Mouse (Mus musculus): ENCODE data around the gene Gemin8. TPM values are rescaled to one million over a fixed set of nuclear protein-coding genes. Genes with fewer than 3 reads are reported as not detected.

Gene Gemin8
- polyA plus RNA-seq, 1 experiment from 2014 or later: 10.8 TPM

GRCm38 (mm10) chrX:166185327-166185913 lies 15.2 kb downstream of the Gemin8 start:
- WGBS: 91% methylated on average over 9 of the region's 9 CpGs
- H3K27me3 ChIP-seq: no peaks in the 10 kb centered on the region; the same call in 1 of the 2 replicates
- no peak overlapping the region for H3K27ac ChIP-seq (replicated peaks)
- no peak overlapping the region for H3K4me2 ChIP-seq
- H3K9ac ChIP-seq: no peak overlapping the region
- no peak for ATAC-seq (ENCODE audit: low read depth)
- H3K4me3 ChIP-seq: no peak overlapping the region
- H3K4me1 ChIP-seq (replicated peaks): no peaks in the 10 kb centered on the region
- no peaks in the 10 kb centered on the region for H3K9me3 ChIP-seq
- no peaks in the 10 kb centered on the region for H3K36me3 ChIP-seq

GRCm38 (mm10) chrX:166187803-166188202 lies 17.5 kb downstream of the Gemin8 start:
- H3K4me3 ChIP-seq: no peak overlapping the region
- 71% methylated on average over 1 of the region's 1 CpGs for WGBS
- no peak overlapping the region for H3K4me2 ChIP-seq
- ATAC-seq (ENCODE audit: low read depth): no peak
- no peaks in the 10 kb centered on the region; the same call in 1 of the 2 replicates for H3K27me3 ChIP-seq
- no peaks in the 10 kb centered on the region for H3K36me3 ChIP-seq
- no peaks in the 10 kb centered on the region for H3K4me1 ChIP-seq (replicated peaks)
- H3K9ac ChIP-seq: no peak overlapping the region
- no peak overlapping the region for H3K27ac ChIP-seq (replicated peaks)
- H3K9me3 ChIP-seq: no peaks in the 10 kb centered on the region

- Histone ChIP-seq H3K9ac (no peak overlapping the region), H3K9me3 (no peaks in the 10 kb centered on the region)
- ATAC-seq (ENCODE audit: low read depth): no peak
Measured at GRCm38 (mm10) chrX:166196327-166196726, 26.1 kb downstream of the Gemin8 start.

DNA sequence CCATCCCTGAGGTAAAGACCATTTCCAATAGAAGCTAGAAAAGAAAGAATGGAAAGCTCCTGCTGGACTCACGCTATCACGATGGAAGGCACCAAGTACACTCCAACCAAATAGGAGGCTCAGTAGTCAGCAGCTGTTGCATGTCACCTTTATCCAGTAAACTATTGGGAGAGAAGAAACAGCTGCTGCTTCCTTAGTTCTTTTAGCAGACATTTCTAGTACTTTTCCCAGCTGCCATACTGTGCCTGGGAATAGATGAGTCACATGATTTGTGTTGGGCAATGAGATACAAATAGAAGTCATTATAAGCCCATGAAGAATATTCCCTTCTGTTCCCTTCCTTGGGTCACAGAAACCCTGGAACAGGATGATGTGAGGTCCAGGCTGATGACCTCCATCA lies 28.0 kb downstream of the Gemin8 start:
- no peaks in the 10 kb centered on the region; the same call in 1 of the 2 replicates for H3K27me3 ChIP-seq
- no peak overlapping the region for H3K9ac ChIP-seq
- no peak overlapping the region for H3K4me2 ChIP-seq
- no peaks in the 10 kb centered on the region for H3K36me3 ChIP-seq
- 93% methylated on average over 2 of the region's 2 CpGs for WGBS
- ATAC-seq (ENCODE audit: low read depth): no peak
- H3K27ac ChIP-seq (replicated peaks): no peak overlapping the region
- H3K4me1 ChIP-seq (replicated peaks): no peaks in the 10 kb centered on the region
- H3K4me3 ChIP-seq: no peak overlapping the region
- H3K9me3 ChIP-seq: no peaks in the 10 kb centered on the region

More at GRCm38 (mm10) chrX:166196327-166196726, 26.1 kb downstream of the Gemin8 start:
- H3K4me1 ChIP-seq (replicated peaks): no peaks in the 10 kb centered on the region
- no peaks in the 10 kb centered on the region; the same call in 1 of the 2 replicates for H3K27me3 ChIP-seq
- H3K4me2 ChIP-seq: no peak overlapping the region
- no peaks in the 10 kb centered on the region for H3K36me3 ChIP-seq
- no peak overlapping the region for H3K4me3 ChIP-seq
- H3K27ac ChIP-seq (replicated peaks): no peak overlapping the region

DNA sequence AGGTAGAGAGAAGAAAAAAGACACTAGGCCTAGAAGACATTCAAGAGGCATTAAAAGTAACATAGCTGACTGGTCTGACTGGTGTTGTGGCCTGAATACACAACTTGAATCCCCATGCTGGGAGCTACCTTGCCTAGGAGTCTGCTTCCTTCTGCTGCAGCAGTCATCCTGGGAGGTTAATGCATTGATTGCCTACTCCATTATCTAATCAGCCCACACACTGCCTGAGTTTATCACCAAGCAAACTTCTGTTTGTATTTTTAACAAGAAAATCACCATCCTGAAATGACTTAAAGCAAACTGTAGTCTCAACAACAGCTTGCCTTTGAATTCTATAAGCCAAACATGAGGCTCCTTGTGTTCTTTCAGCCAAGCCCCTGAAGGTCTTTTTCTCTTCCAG lies 29.6 kb downstream of the Gemin8 start:
- Histone ChIP-seq H3K9ac (no peak overlapping the region), H3K36me3 (no peaks in the 10 kb centered on the region), H3K4me3 (no peak overlapping the region)

DNA sequence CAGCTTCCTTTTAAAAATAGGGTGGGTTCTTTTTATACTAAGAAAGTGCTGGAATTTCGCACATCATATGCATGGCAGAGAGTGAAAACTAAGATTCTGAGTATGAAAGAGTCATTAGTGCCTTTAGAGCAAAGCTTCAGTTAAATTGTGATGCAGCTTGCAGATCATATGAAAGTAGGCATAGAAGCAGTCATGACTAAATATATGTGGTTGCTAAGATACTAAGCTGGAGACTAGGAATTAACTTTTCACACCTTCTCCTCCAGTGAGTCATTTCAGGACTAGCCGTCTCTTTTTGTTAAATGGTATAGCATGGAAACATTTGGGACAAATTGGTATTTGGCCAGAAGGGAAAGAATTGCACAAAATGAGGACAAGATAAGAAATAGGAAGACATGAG lies 44.3 kb downstream of the Gemin8 start:
- Histone ChIP-seq H3K4me2 (no peak overlapping the region), H3K9ac (no peak overlapping the region), H3K9me3 (no peaks in the 10 kb centered on the region), H3K36me3 (no peaks in the 10 kb centered on the region), H3K27me3 (peaks cover 43% of the 10 kb centered on the region), H3K4me3 (no peak overlapping the region), H3K27ac (replicated peaks) (no peak overlapping the region), H3K4me1 (replicated peaks) (no peaks in the 10 kb centered on the region)
- ATAC-seq (ENCODE audit: low read depth): no peak
- 80% methylated on average over 2 of the region's 2 CpGs for WGBS

More for the DNA sequence above, 29.6 kb downstream of the Gemin8 start:
- H3K27ac ChIP-seq (replicated peaks): no peak overlapping the region
- ATAC-seq (ENCODE audit: low read depth): no peak
- no peak overlapping the region for H3K4me2 ChIP-seq
- no peaks in the 10 kb centered on the region; the same call in 1 of the 2 replicates for H3K27me3 ChIP-seq
- H3K9me3 ChIP-seq: no peaks in the 10 kb centered on the region
- H3K4me1 ChIP-seq (replicated peaks): no peaks in the 10 kb centered on the region

GRCm38 (mm10) chrX:166216248-166216647 lies 46.0 kb downstream of the Gemin8 start:
- ATAC-seq (ENCODE audit: low read depth): peak; percentile 56; the same call in 1 of the 2 replicates

DNA sequence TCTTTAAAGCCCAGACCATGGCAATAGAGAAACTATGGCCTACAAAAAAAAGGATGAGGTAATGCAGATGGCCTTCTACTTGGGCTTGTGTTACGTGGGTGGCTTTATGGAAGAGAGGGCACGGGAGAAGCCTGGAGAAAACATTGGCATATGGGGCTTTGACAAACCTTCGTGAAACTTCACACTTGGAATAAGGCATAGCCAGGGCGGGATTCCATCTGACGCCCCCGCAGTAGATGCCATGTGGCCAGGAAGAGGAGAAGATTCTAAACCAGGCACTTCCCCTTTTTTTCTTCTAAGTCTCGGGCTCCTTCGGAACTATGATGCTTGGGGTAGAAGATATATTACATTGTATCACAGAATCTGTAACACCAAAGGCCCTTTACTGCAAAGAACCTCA lies 46.5 kb downstream of the Gemin8 start:
- Histone ChIP-seq H3K27me3 (peaks cover 40% of the 10 kb centered on the region), H3K4me3 (no peak overlapping the region), H3K4me1 (replicated peaks) (no peaks in the 10 kb centered on the region), H3K4me2 (no peak overlapping the region), H3K36me3 (no peaks in the 10 kb centered on the region), H3K27ac (replicated peaks) (no peak overlapping the region), H3K9ac (no peak overlapping the region), H3K9me3 (no peaks in the 10 kb centered on the region)
- 83% methylated on average over 8 of the region's 8 CpGs for WGBS
- ATAC-seq (ENCODE audit: low read depth): no peak

More at GRCm38 (mm10) chrX:166216248-166216647, 46.0 kb downstream of the Gemin8 start:
- H3K4me1 ChIP-seq (replicated peaks): no peaks in the 10 kb centered on the region
- no peaks in the 10 kb centered on the region for H3K36me3 ChIP-seq
- no peak overlapping the region for H3K4me2 ChIP-seq
- 48% methylated on average over 6 of the region's 6 CpGs for WGBS
- no peak overlapping the region for H3K9ac ChIP-seq
- H3K27ac ChIP-seq (replicated peaks): no peak overlapping the region
- no peaks in the 10 kb centered on the region for H3K9me3 ChIP-seq
- no peak overlapping the region for H3K4me3 ChIP-seq
- H3K27me3 ChIP-seq: peaks cover 40% of the 10 kb centered on the region

DNA sequence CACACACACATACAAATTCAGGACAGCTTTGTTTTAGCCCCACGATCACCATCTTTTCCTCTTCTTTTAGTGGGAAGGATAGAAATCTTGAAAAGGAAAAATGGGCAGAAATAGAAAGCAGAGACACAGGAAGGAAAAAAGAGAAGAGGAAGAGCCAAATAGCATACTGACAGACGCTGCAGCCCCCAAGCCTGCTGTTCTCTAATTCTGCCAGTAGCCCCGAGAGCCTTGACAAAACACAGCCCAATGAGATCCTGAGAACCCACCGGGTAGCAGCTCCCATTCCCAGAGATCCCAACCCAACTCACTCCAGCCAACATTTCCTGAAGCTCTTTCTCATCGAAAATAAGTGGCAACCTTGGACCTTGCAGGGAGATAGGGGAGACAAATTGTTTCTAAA lies 49.1 kb downstream of the Gemin8 start:
- Histone ChIP-seq H3K36me3 (no peaks in the 10 kb centered on the region), H3K4me2 (no peak overlapping the region), H3K27ac (replicated peaks) (no peak overlapping the region), H3K9me3 (no peaks in the 10 kb centered on the region), H3K27me3 (peaks cover 38% of the 10 kb centered on the region), H3K4me1 (replicated peaks) (no peaks in the 10 kb centered on the region), H3K4me3 (no peak overlapping the region), H3K9ac (no peak overlapping the region)
- 81% methylated on average over 5 of the region's 5 CpGs for WGBS
- ATAC-seq (ENCODE audit: low read depth): no peak

GRCm38 (mm10) chrX:166226856-166227255 lies 56.6 kb downstream of the Gemin8 start:
- no peaks in the 10 kb centered on the region for H3K9me3 ChIP-seq
- no peak overlapping the region for H3K4me3 ChIP-seq
- no peak overlapping the region for H3K4me2 ChIP-seq
- no peaks in the 10 kb centered on the region for H3K4me1 ChIP-seq (replicated peaks)
- no peak overlapping the region for H3K27ac ChIP-seq (replicated peaks)
- no peak overlapping the region for H3K9ac ChIP-seq
- WGBS: 76% methylated on average over 5 of the region's 5 CpGs
- no peak for ATAC-seq (ENCODE audit: low read depth)
- no peaks in the 10 kb centered on the region for H3K36me3 ChIP-seq
- peaks cover 25% of the 10 kb centered on the region for H3K27me3 ChIP-seq

- Histone ChIP-seq H3K27ac (replicated peaks) (no peak overlapping the region), H3K27me3 (peaks cover 26% of the 10 kb centered on the region)
- WGBS: 81% methylated on average over 3 of the region's 3 CpGs
Measured at GRCm38 (mm10) chrX:166229750-166230149, 59.5 kb downstream of the Gemin8 start.

GRCm38 (mm10) chrX:166230515-166231267 lies 60.4 kb downstream of the Gemin8 start:
- Histone ChIP-seq H3K27ac (replicated peaks) (no peak overlapping the region), H3K9ac (no peak overlapping the region), H3K4me2 (no peak overlapping the region), H3K36me3 (no peaks in the 10 kb centered on the region), H3K4me3 (no peak overlapping the region), H3K4me1 (replicated peaks) (no peaks in the 10 kb centered on the region), H3K9me3 (no peaks in the 10 kb centered on the region), H3K27me3 (peaks cover 30% of the 10 kb centered on the region)
- ATAC-seq (ENCODE audit: low read depth): no peak
- WGBS: 89% methylated on average over 6 of the region's 6 CpGs

More at GRCm38 (mm10) chrX:166229750-166230149, 59.5 kb downstream of the Gemin8 start:
- Histone ChIP-seq H3K4me3 (no peak overlapping the region), H3K9me3 (no peaks in the 10 kb centered on the region), H3K9ac (no peak overlapping the region), H3K4me2 (no peak overlapping the region), H3K36me3 (no peaks in the 10 kb centered on the region), H3K4me1 (replicated peaks) (no peaks in the 10 kb centered on the region)
- no peak for ATAC-seq (ENCODE audit: low read depth)
